Mouse (Mus musculus): Measurements from ENCODE around the gene Opcml.

Gene Opcml

DNA sequence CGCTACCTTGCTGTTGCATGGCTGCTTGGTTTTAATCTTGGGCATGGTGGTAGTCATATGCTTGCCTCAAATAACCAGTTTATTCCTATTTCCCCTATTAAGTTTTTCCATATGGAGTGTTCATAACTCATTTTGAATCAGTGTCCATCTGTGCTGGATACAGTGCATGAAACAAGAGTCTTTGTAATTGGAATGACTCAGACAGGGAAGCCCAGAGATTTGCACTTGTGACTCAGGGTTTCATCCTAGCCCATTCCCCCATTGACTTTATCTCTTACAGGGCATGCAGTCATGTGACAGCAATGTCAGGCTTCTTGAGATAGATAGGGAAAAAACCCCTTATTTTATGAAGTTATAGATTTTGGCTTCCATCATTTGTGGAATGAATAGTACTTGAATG, 655.3 kb downstream of the Opcml start:
- DNase-seq, result no peak

DNA sequence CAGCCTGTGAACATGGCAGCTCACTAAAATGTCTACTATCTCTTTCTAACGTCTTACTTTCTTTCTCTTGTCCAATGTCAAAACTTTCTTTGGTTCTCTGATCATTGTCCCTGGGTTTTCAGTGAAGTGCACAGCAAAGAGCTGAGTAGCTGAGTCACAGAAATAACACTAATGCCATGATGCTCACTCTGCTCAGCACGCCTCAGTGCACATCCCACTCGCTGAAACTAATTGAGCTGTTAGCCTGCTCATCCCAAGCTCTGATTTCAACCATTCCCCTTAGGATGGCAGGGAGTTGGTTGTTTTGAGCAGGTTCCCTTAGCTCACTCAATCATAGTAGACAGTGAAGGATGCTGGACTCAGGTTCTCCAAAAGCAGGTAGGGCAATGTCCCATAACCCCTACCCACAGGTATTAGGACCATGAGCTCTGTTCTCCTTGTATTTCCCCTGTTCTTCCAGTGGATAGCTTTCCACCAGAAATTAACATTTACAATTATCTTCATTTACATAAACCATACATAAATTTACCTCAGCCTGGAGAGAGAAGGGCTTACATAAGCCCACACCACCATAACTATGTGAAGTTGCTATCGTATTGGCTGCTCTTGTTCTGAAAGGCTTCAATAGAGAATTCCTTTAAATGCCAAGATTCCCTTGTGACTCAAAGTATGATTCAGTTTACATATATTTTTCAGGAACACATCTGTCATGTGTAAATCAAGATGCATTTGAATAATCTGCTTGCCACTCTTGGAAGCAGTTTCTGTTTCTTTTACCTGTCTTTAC, 655.9 kb downstream of the Opcml start:
- DNase-seq, result no peak

DNA sequence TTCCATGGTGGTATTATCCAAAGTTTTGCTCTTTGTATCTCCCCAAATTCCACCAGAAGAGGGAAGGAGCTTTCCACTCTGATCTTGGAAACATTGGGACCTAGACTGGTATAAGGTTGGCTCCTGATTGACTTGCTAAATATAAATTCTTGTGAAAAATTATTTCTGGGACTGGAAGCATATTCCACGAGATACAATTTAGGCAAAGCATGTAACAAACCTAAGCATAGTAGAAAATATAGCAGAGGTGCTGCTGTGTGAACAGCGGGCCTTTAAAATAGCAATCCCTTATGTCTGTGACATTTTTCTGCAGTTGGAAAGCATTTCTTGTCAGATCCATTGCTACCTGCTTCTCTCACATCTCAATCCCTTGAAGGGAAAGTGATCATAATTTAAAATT, 661.9 kb downstream of the Opcml start:
- no peak for DNase-seq

- DNase-seq, result no peak
These were observed 662.5 kb downstream of the Opcml start for GRCm38 (mm10) chr9:28453062-28453461.

- no peak for DNase-seq
These were observed 667.6 kb downstream of the Opcml start for GRCm38 (mm10) chr9:28457982-28458770.

- no peak for DNase-seq
These were observed 673.0 kb downstream of the Opcml start for GRCm38 (mm10) chr9:28463622-28464021.

DNA sequence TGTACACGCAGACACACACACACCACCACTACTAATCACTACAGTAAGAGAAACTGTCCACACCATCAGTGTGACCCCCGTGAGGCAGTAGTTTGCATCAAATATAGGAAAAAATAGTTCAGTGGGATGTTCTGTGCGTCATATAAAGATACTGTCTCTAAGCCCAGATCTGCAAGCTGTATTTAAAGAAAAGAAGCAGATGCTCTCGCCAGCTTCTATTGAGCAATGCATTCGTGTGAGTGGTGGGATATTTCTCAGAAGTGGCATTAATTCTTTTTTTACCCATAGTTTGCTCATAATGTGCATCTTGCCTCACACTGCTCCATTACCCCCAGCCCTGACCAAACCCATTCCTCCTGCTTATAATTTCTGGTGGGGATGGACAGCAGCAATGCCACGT, 678.8 kb downstream of the Opcml start:
- no peak for DNase-seq

GRCm38 (mm10) chr9:28471501-28471900, 680.9 kb downstream of the Opcml start:
- no peak for DNase-seq

GRCm38 (mm10) chr9:28474586-28474985, 684.0 kb downstream of the Opcml start:
- DNase-seq, result no peak

- DNase-seq, result no peak
These were observed 690.7 kb downstream of the Opcml start for GRCm38 (mm10) chr9:28481261-28481660.

DNA sequence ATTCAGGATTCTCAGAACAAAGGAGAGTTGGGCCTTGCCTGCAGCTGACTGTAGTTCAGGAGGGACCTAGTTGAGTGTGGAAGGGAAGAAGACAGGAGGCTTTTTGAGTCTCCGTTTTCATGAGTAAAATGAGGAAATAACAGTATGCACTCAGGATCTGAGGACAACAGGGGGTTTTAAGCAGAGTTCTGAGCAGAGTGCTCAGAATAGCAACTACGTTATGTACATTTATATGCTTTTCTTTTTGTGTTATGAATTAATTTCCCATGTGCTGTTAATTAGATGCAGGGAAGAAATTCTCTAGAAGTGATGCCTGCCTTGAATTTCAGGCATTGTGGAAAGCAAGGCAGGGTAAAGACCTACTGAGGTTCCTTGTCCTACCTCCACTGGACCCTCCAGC, 697.9 kb downstream of the Opcml start:
- no peak for DNase-seq

- no peak for DNase-seq
These were observed 699.3 kb downstream of the Opcml start for GRCm38 (mm10) chr9:28489828-28490227.

DNA sequence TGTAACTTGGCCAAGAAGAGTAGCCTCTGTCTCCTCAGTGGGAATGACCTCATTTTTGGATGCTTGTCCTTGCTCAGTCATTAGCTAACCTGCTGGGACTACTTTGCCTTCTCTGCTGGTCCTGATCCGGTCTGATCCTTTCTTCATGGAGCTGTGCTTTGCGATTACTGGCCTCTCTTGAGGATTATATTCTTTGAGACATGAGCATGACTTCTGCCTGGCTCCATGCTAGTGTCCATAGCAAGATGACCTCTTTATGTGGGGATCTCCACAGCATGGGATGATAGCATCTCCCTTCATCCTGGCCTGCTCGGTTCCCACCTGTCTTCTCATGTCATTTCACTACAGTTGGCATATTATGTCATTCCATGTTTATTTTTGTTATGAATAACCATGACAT, 699.8 kb downstream of the Opcml start:
- no peak for DNase-seq

DNA sequence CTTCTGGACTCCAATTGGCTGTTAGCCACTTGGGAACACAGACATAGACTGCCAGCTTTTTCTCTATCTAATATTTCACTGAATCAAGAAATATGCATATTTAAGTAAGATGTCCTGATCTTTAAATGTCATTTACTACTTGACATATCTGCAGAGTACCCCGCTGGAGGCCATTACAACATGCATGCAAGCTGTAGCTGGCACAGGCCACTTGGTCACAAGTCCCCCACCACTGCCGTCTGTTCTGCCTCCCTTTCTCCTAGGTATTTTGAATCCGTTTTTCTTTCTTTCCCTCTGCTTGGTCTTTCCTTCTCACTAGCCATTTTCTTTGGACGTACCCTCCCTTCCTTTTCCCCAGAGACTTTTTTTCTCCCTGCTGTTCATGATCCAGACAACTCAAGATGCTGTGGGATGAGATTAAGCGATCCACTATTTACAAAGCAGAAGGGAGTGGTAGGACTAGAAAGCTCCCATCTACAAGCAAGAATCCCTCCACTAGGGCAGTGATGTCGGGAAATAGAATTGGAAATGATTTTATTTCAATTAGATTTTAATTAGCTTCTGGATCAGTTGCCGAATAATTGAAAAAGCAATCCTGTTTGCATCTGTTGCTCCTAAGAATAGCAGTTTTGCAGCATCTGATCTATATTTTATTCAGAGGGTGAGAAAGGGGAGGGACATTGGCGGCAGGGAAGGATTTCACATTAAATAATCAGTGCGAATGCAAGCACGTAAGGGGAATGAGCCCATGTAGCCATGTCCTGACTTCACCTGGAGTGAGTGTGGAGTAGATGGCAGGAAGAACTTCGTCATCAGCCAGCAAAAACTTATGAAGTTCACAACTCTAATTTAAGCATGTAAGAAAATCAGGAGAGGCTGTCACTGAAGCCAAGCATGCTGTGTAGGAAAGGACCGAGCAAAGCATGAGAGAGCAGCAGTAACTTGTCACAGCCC, 709.5 kb downstream of the Opcml start:
- DNase-seq, result no peak

DNA sequence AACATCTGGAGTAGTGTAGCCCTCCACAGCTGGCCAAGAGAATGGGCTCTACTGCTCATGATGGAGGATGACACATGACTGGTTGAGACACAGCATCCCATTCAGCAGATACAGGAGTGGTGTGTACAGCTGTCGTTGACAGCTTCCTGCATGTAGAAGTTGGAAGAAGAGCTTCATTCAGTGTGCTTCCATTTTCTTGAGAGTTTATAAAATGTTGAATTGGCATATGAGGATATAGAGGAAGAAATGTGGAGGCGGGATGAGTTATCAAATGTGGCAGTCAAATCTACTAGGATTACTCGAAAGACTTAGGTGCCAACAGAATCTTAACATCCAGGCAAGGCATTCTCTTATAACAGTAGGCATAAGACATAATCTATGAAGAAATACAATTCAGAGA, 723.3 kb downstream of the Opcml start:
- no peak for DNase-seq

- no peak for DNase-seq
These were observed 742.6 kb downstream of the Opcml start for GRCm38 (mm10) chr9:28533191-28533590.

DNA sequence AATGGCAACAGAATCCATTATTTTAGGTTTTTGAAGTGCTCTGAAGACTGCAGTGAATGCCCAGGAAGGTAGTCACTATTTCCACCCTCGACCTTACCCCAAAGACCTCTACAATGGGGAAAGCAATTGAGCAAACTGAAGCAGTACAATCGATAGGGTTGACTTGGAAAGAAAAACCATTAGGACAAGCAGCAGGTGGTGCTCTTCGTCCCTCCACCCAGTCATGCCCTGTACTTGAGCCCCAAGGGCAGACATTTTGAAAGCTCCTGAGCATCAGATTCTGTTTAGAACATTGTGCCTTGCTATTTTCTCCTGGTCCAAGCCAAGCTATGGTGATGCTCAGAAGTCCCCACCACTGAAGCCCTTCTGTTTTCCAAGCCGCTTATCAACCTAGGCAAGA, 744.4 kb downstream of the Opcml start:
- no peak for DNase-seq

- DNase-seq, result no peak
These were observed 746.1 kb downstream of the Opcml start for GRCm38 (mm10) chr9:28536637-28537036.

DNA sequence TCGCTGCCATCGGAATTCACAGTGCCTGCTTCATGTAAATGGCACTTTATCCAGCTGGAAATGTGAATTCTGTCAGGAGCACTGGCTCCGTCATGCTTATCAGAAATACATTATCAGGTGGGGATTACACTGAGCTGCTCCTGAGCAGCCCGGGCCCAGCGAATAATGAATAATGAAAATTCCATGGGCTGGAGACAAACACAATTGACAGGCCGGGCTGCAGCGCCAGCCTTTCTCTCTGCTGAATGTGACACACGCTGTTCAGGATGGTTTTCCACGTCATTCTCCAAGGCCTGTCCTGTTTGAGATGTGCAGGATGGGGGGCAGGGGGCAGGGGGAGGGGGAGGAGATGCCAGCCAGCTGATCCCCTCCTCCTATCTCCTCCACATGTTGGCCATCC, 757.6 kb downstream of the Opcml start:
- no peak for DNase-seq

DNA sequence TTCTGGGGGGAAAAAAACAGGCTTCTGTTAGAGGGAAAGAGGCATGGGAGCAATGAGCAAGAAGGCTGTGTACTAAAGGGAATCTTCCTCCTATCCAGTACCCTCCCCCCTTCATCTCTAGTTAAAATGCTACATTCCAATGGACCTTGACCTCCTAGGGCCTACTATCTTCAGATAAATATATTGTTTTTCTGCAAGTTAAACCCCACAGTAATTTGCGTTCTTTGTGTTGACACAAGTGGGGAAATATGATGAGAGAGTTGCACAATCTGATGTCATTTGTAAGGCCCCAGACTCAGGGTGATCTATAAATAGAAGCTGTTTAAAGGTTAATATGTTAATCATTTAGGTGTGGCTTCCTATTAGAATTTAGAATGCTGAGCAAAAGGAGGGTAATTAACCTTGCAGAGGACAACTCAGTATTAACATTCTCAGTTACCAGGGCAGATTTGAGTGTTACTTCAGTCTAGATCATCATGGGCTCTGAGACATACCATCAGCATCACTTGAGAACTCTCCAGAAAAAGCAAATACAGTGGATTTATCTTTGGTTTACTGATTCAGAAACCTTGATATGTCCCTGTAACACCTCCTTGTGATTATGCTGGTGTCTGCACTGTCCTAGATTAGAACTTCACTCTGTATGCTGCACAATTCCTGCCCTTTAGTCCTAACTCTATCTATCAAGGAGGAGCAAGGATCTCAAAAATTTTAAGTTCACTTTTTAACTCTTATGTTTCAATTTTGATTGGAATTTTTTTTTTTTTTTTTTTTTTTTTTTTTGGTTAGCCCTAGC, 762.0 kb downstream of the Opcml start:
- DNase-seq, result no peak

DNA sequence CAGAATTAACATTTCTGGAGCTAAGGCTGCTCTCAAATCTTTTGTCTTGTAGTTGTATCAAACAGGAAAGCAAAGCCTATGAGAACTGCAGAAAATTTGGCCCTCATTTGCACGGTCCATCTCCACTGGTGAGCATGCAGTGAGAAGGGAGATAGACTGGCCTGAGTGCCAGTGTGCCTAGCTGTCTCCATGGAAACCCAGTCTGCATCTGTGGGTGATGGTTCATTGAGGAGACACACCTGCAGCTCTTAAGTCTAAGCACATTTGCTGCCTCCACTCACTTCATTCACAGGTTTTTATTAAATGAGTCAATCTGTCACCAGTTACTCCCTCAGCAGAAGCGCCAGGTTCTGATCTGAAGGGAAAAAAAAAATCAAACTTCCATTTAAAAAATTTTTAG, 768.1 kb downstream of the Opcml start:
- DNase-seq, result no peak

DNA sequence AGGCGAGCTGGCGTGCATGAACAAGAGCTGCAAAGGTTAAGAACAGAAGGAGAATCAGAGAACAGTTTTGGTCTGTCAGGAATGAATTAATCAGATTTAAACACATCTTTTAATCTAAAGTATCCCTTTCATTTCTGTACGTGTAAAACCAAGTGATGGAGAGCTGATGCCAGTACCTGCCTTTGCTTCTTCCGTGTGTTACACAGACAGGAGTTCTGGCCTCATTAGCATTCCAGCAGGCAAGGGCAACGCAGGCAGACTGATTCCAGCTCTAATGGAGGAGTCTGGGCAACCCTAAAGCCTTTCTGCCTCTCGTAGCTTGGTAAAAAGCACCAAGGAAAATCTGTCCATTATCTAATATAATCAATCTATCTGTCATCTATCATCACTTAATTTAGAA, 771.2 kb downstream of the Opcml start:
- DNase-seq, result no peak
